Mouse (Mus musculus) lung, adult 2 months (tissue): Measurements from ENCODE around the gene Spaca4. TPM values are rescaled to one million over a fixed set of nuclear protein-coding genes. Genes with fewer than 3 reads are reported as not detected.
A peak's percentile ranks its signal among the peaks of the same experiment; 100 is the strongest.

Source experiments
- DNase-seq: peaks from one replicate; pipeline ENCODE4 v3.0.0; 2022
- H3K4me1 ChIP-seq: fragments of 200-500 bp; 2 replicates; pipeline ENCODE4 v1.6.1; 2011; ENCODE audit warnings: low read length; ENCODE audit not compliant: control insufficient read depth, insufficient read depth
- H3K4me3 ChIP-seq: fragments of 200-500 bp; replicated peaks from 2 replicates; pipeline ENCODE3; 2011; ENCODE audit warnings: low read depth, mild to moderate bottlenecking, control low read depth, low read length; ENCODE audit errors: extremely low read depth
- CTCF ChIP-seq: fragments of 200-500 bp; IDR thresholded peaks from 2 replicates; pipeline ENCODE4 v1.5.1; 2011; ENCODE audit warnings: mild to moderate bottlenecking, low read length, control low read depth; ENCODE audit not compliant: insufficient read depth
- POLR2A ChIP-seq: fragments of 200-500 bp; IDR thresholded peaks from 2 replicates; pipeline ENCODE4 v1.6.1; 2011; ENCODE audit warnings: low read depth, mild to moderate bottlenecking, control low read depth, low read length, borderline replicate concordance; ENCODE audit errors: extremely low read depth
- WGBS: fragments of 180-500 bp; shearing (Covaris S2); methylation state at CpG from one replicate; pipeline ENCODE4 v1.1.7; 2018; 5-methylcytosine and 5-hydroxymethylcytosine counted together
- polyA plus RNA-seq: library from polyadenylated mRNA; depleted of rRNA; stranded (reverse); fragments of >200 nt; gene quantifications from 2 replicates; pipeline ENCODE4 v1.2.3, GENCODE M21; 2012

Gene Spaca4
- polyA plus RNA-seq, 1 experiment = not detected

DNA sequence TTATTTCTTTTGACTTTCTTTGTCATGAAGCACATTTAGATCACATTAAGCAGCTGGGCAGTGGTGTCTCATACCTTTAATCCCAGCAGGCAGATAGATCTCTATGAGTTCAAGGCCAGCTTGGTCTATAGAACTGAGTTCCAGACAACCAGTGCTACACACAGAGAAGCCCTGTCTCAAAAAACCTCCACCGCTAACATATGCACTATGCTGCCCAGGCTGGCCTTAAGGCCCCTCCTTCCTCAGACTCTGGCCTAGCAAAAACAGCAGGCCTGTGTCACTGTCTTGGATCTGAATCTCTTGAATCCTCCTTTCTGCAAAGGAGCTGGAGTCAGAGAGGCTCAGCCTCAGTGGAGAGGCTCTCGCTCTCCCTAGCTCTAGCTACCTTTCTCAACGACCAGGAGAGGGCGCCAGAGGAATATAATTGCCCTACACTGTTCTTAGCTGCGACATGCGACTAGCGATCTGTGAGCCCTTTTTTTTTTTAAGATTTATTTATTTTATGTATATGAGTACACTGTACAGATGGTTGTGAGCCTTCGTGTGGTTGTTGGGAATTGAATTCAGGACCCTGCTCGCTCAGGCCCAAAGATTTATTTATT, 13.7 kb upstream of the Spaca4 start:
- peak; percentile 80 for DNase-seq
- WGBS = 8% methylated on average over 9 of the region's 9 CpGs
- Histone ChIP-seq H3K4me3 (no peak overlapping the region), H3K4me1 (no peaks in the 10 kb centered on the region)
- TF ChIP-seq CTCF (peak; percentile 77), POLR2A (no peak)

DNA sequence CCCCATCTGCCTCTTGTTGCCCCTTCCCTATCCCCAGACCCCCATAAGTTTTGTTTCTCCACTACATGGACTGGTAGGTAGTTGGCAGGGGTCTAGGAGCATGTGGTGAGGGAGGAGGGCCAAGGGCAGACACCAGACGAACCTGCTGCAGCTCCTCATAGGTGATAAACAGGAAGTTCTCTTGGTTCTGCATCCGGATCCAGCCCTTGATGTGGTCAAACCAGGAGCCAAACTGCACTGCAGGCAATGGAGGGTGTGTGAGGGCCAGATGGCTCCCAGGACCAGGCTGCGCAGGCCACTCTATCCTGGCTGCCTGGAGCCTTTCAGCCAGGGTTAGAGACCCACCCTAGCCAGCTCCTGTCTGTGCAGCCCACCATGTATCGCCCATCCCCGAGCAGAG, 7.9 kb upstream of the Spaca4 start:
- Histone ChIP-seq H3K4me1 (no peaks in the 10 kb centered on the region), H3K4me3 (no peak overlapping the region)
- 58% methylated on average over 5 of the region's 5 CpGs for WGBS
- no peak for DNase-seq
- no peak for TF ChIP-seq POLR2A
- no peak for TF ChIP-seq CTCF

GRCm38 (mm10) chr7:45730727-45731431, 5.3 kb upstream of the Spaca4 start:
- Histone ChIP-seq H3K4me1 (no peaks in the 10 kb centered on the region), H3K4me3 (no peak overlapping the region)
- DNase-seq = no peak
- no peak for TF ChIP-seq POLR2A
- TF ChIP-seq CTCF = peak; percentile 37; the same call in 1 of the 2 replicates
- WGBS = 34% methylated on average over 16 of the region's 16 CpGs

GRCm38 (mm10) chr7:45727625-45728024, 2.0 kb upstream of the Spaca4 start:
- DNase-seq = no peak
- Histone ChIP-seq H3K4me1 (no peaks in the 10 kb centered on the region), H3K4me3 (no peak overlapping the region)
- TF ChIP-seq POLR2A = no peak
- TF ChIP-seq CTCF = no peak
- WGBS = 51% methylated on average over 3 of the region's 3 CpGs

DNA sequence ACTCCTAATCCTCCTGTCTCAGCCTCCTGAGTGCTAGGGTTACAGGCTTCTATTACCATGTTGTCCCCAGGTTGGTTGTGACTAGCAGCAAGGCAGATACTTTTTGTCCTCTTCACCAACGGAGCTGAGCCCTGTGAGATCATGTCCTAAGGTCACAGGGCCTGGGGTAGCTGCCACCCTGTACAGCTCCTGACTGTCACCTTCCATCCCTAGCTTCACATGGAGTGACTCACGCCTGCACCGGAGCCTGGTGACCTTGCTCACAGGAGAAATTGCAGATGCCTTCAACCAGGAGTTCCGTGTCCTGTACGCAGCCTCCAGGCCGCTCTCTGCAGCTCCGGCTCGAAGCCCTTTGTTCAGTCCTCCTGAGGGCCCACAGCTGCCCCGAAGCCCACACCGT, 806 bp upstream of the Spaca4 start:
- no peaks in the 10 kb centered on the region for H3K4me1 ChIP-seq
- TF ChIP-seq POLR2A (no peak), CTCF (no peak)
- DNase-seq = no peak
- no peak overlapping the region for H3K4me3 ChIP-seq
- 92% methylated on average over 10 of the region's 10 CpGs for WGBS

GRCm38 (mm10) chr7:45725151-45725550, 462 bp downstream of the Spaca4 start:
- Histone ChIP-seq H3K4me3 (no peak overlapping the region), H3K4me1 (no peaks in the 10 kb centered on the region; the same call in 1 of the 2 replicates)
- no peak for DNase-seq
- no peak for TF ChIP-seq POLR2A
- TF ChIP-seq CTCF = no peak
- 87% methylated on average over 9 of the region's 9 CpGs for WGBS

GRCm38 (mm10) chr7:45723781-45724180, 1.8 kb downstream of the Spaca4 start:
- DNase-seq = no peak
- TF ChIP-seq CTCF (no peak), POLR2A (no peak)
- WGBS = 87% methylated on average over 14 of the region's 14 CpGs
- no peak overlapping the region for H3K4me3 ChIP-seq
- H3K4me1 ChIP-seq = peaks cover 5% of the 10 kb centered on the region

GRCm38 (mm10) chr7:45723301-45723700, 2.3 kb downstream of the Spaca4 start:
- no peak overlapping the region for H3K4me3 ChIP-seq
- no peak for DNase-seq
- peaks cover 8% of the 10 kb centered on the region for H3K4me1 ChIP-seq
- TF ChIP-seq POLR2A (no peak), CTCF (no peak)
- 82% methylated on average over 4 of the region's 4 CpGs for WGBS

DNA sequence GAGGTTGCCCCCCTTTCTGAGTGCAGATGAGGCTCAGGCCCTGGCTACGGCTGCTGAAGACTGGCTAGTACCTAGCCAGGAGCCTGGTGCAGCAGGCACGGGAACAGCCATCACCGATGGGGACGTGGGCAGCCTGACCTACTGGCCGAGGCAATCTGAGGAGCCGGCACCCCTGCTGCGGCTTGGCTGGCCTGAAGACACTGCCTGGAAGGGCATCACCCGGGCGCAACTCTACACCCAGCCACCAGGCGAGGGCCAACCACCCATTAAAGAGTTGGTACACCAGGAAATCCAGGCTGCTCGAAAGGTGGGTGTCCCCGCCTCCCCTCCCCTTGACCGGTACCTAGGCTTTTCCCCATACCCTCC, 3.3 kb downstream of the Spaca4 start:
- no peak for DNase-seq
- 71% methylated on average over 13 of the region's 13 CpGs for WGBS
- H3K4me3 ChIP-seq = no peak overlapping the region

More for the DNA sequence above, 3.3 kb downstream of the Spaca4 start:
- peaks cover 8% of the 10 kb centered on the region for H3K4me1 ChIP-seq
- TF ChIP-seq CTCF (no peak), POLR2A (no peak)
